Mouse (Mus musculus): Measurements from ENCODE around the gene Sc5d.

The Sc5d gene

GRCm38 (mm10) chr9:42260481-42260880, 3.6 kb downstream of the Sc5d start:
- in situ Hi-C loops (cut with MboI, MseI), result loop anchor here in 1 of 2 experiments (10.0 kb wide), 1 partner anchor 1016 kb away; no protein-coding TSS in a partner anchor

- in situ Hi-C loops (cut with MboI, MseI), result loop anchor here in 1 of 2 experiments (5.0 to 10.0 kb wide), 2 partner anchors 124 to 247 kb away; partner anchors contain the start of gene Sorl1
Measured at GRCm38 (mm10) chr9:42249112-42249511, 14.9 kb downstream of the Sc5d start.

GRCm38 (mm10) chr9:42246688-42247087, 17.4 kb downstream of the Sc5d start:
- in situ Hi-C loops (cut with MboI, MseI), result loop anchor here in 1 of 2 experiments (5.0 to 10.0 kb wide), 2 partner anchors 122 to 244 kb away; partner anchors contain the start of gene Sorl1

- in situ Hi-C loops (cut with MboI, MseI), result loop anchor here (5.0 to 10.0 kb wide), 2 partner anchors 119 to 242 kb away; partner anchors contain the start of gene Sorl1 (in 1 of the 2)
Measured at GRCm38 (mm10) chr9:42244173-42244572, 19.9 kb downstream of the Sc5d start.

- in situ Hi-C loops (cut with MboI, MseI), result loop anchor here (5.0 to 10.0 kb wide), 2 partner anchors 116 to 239 kb away; partner anchors contain the start of gene Sorl1 (in 1 of the 2)
Measured at GRCm38 (mm10) chr9:42241021-42241420, 23.0 kb downstream of the Sc5d start.

- in situ Hi-C loops (cut with MboI, MseI), result loop anchor here (5.0 to 10.0 kb wide), 2 partner anchors 116 to 238 kb away; partner anchors contain the start of gene Sorl1 (in 1 of the 2)
Measured at GRCm38 (mm10) chr9:42240583-42240992, 23.5 kb downstream of the Sc5d start.

- in situ Hi-C loops (cut with MboI, MseI), result no loop called here
Measured at GRCm38 (mm10) chr9:42238827-42239226, 25.2 kb downstream of the Sc5d start.

- in situ Hi-C loops (cut with MboI, MseI), result no loop called here
Measured at GRCm38 (mm10) chr9:42231116-42231515, 32.9 kb downstream of the Sc5d start.

GRCm38 (mm10) chr9:42230333-42230732, 33.7 kb downstream of the Sc5d start:
- in situ Hi-C loops (cut with MboI, MseI), result no loop called here

GRCm38 (mm10) chr9:42229465-42230110, 34.5 kb downstream of the Sc5d start:
- in situ Hi-C loops (cut with MboI, MseI), result loop anchor here in 1 of 2 experiments (5.0 kb wide), 2 partner anchors 52 to 87 kb away; no protein-coding TSS in a partner anchor

- in situ Hi-C loops (cut with MboI, MseI), result loop anchor here in 1 of 2 experiments (5.0 kb wide), 2 partner anchors 51 to 86 kb away; no protein-coding TSS in a partner anchor
Measured at GRCm38 (mm10) chr9:42227804-42228203, 36.3 kb downstream of the Sc5d start.

GRCm38 (mm10) chr9:42219001-42219660, 44.9 kb downstream of the Sc5d start:
- in situ Hi-C loops (cut with MboI, MseI), result loop anchor here in 1 of 2 experiments (25.0 kb wide), 1 partner anchor 1882 kb away; no protein-coding TSS in a partner anchor

GRCm38 (mm10) chr9:42217685-42218084, 46.4 kb downstream of the Sc5d start:
- in situ Hi-C loops (cut with MboI, MseI), result loop anchor here in 1 of 2 experiments (25.0 kb wide), 1 partner anchor 1880 kb away; no protein-coding TSS in a partner anchor

GRCm38 (mm10) chr9:42214116-42214515, 49.9 kb downstream of the Sc5d start:
- in situ Hi-C loops (cut with MboI, MseI), result loop anchor here in 1 of 2 experiments (25.0 kb wide), 1 partner anchor 1877 kb away; no protein-coding TSS in a partner anchor

GRCm38 (mm10) chr9:42213142-42213541, 50.9 kb downstream of the Sc5d start:
- in situ Hi-C loops (cut with MboI, MseI), result loop anchor here in 1 of 2 experiments (25.0 kb wide), 1 partner anchor 1876 kb away; no protein-coding TSS in a partner anchor

GRCm38 (mm10) chr9:42209666-42210065, 54.4 kb downstream of the Sc5d start:
- in situ Hi-C loops (cut with MboI, MseI), result loop anchor here in 1 of 2 experiments (25.0 kb wide), 1 partner anchor 1872 kb away; no protein-coding TSS in a partner anchor

GRCm38 (mm10) chr9:42208463-42208862, 55.6 kb downstream of the Sc5d start:
- in situ Hi-C loops (cut with MboI, MseI), result loop anchor here in 1 of 2 experiments (25.0 kb wide), 1 partner anchor 1871 kb away; no protein-coding TSS in a partner anchor

GRCm38 (mm10) chr9:42206750-42207149, 57.3 kb downstream of the Sc5d start:
- in situ Hi-C loops (cut with MboI, MseI), result loop anchor here in 1 of 2 experiments (25.0 kb wide), 1 partner anchor 1869 kb away; no protein-coding TSS in a partner anchor

- in situ Hi-C loops (cut with MboI, MseI), result loop anchor here in 1 of 2 experiments (25.0 kb wide), 1 partner anchor 1865 kb away; no protein-coding TSS in a partner anchor
Measured at GRCm38 (mm10) chr9:42202271-42202670, 61.8 kb downstream of the Sc5d start.

Data from T-helper 17 cell (primary cell).